Mouse (Mus musculus) small intestine, adult 2 months (tissue): Measurements from ENCODE around the gene Saxo1.

Source experiments
- CTCF ChIP-seq: fragments of 200-500 bp; IDR thresholded peaks from 2 replicates; pipeline ENCODE4 v1.5.1; 2012; ENCODE audit warnings: low read depth, mild to moderate bottlenecking, control low read depth, inconsistent platforms, low read length, moderate library complexity, mixed read lengths; ENCODE audit not compliant: insufficient replicate concordance, insufficient read length; ENCODE audit errors: extremely low read depth
- POLR2A ChIP-seq: fragments of 200-500 bp; IDR thresholded peaks from 2 replicates; pipeline ENCODE4 v1.6.1; 2012; ENCODE audit warnings: low read depth, mild to moderate bottlenecking, control low read depth, inconsistent platforms, low read length, moderate library complexity

- no peak for TF ChIP-seq POLR2A
- no peak for TF ChIP-seq CTCF
Observed at GRCm38 (mm10) chr4:86576120-86576541, 18.0 kb upstream of the Saxo1 start.
